Mouse (Mus musculus): ENCODE data around the gene Sept10.

The Sept10 gene

DNA sequence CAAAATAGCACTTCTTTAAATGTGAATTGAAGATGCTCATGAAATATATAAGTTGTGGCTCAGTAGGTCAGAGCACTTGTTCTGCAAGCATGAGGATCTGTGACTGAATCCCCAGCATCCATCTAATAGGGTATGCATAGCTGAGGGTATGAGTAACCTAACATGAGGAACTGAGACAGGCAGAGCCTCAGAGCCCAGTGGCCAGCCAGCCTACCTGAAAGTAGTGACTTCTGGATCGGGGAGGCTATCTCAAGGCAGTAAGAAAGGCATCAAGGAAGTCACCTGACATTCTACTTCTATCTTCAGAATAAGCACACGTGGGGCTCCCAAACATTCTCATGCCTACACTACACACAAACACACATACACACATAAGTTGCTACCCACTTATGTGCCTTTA lies 3.5 kb upstream of the Sept10 start:
- DNase-seq (ENCODE audit: low spot score in 2 of 2): no peak

DNA sequence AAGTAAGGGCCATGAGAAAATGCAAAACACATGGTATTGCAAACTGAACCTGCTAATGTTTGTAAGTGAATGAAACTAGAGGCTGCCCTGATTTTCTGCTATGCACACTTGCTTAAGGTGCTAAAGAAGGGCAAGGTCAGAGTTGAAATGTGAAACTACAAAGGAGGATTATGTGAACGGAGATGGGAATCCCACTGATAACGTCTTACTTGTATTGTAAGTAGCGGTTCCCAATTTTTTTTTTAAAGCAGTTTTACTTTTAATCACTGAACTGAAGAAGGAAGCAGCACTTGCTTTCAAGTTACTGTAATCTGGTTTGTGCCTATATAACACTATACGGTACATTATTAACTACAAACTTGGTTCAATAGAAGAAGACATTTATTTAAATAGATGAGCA lies 2.2 kb upstream of the Sept10 start:
- no peak for DNase-seq (ENCODE audit: low spot score in 2 of 2)

DNA sequence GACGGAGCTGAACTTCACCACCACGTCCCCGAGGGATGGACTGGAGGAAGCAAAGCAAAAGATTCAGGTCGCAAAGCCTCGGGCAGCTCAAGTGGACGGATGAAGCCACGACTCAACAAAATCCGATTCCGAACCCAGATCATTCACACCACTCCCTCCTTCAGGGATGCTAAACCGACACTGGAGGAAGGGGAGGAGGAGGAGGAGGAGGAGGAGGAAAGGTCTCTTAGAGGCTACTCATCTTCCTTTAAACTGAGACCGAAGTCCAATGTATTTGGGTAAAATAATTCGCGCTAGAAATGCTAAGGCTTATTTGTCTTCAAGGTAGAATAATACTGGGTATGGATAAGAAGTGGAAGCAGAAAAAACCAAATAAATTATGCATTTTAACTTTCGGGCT lies 1.7 kb upstream of the Sept10 start:
- no peak for DNase-seq (ENCODE audit: low spot score in 2 of 2)

DNA sequence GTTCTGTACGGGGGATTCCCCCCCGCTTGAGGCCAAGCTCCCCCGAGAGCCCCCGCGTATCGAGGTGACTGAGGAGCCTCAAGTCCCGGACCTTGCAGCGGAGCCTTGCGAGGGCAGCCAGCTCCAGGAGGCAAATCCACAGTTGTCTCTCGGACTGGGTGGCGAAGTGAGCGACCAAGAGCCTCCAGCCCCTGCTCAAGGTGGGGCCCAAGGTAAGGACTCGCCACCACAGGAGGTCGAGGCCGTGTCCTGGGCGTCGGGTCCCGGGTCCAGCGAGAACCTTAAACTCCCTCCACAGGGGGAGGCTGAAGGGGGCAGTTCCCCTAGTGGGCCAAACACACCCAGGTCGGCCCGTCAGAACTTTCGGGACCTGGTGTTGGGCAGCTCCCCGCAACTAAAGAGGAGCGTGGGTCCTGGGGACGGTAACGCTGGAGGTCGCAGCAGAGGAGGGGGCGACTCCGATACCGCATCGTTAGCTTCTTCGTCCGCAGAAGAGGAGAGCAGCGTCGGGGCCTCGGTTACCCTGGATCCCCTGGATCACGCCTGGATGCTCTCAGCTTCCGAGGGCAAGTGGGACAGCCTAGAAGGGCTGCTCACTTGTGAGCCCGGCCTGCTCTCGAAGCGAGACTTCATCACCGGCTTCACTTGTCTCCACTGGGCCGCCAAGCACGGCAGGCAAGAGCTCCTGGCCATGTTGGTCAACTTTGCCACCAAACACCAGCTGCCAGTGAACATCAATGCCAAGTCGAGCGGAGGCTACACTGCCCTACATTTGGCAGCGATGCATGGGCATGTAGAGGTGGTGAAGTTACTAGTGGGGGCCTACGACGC lies 839 bp upstream of the Sept10 start:
- peak; percentile 12 to 26 for DNase-seq (ENCODE audit: low spot score in 2 of 2)

DNA sequence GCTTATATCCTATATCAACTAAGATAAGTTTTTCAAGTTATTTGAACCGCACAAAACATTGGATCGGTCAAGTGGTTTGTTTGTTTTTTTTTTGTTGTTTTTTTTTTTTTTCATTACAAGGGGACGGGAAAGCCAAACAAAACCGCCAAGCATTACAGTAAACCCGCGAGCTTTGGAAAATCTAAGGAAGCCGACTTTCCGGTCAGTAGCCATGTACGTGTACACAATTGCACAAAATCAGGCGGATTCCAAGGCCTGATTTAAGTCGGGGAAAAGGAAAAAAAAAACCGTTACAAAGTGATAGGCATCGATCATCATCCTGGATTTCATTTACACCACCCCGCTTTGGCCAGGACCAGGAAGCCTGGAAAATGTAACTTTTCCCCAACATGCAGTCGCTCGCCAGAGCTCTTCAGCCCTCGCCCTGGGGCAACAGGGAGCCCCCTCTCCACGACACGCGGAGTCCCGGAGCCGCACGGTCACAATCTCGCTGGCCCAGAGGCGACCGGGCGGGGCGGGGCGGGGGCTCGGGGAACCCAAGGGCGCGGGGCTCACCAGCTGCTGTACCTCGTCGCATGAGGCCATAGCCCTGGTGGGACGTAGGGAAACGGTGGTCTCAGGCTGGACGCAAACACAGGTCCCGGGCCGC lies 699 bp downstream of the Sept10 start:
- no peak for DNase-seq (ENCODE audit: low spot score in 2 of 2)

DNA sequence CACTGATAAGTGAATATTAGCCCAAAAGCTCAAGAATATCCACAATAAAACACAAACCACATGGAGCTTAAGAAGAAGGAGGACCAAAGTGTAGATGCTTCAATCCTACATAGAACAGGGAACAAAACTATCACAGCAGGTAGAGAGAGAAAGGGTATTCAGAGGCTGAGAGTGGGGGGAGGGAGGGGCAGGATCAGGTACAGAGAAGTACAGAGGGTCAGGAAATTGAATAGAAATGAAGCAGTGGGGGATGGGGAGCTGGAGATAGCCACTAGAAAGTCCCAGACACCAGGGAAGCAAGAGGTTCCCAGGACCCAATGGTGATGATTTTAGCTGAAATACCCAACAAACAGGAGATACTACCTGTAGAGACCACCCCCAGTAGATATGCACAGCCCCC lies 21.6 kb downstream of the Sept10 start:
- DNase-seq (ENCODE audit: low spot score in 2 of 2): no peak

DNA sequence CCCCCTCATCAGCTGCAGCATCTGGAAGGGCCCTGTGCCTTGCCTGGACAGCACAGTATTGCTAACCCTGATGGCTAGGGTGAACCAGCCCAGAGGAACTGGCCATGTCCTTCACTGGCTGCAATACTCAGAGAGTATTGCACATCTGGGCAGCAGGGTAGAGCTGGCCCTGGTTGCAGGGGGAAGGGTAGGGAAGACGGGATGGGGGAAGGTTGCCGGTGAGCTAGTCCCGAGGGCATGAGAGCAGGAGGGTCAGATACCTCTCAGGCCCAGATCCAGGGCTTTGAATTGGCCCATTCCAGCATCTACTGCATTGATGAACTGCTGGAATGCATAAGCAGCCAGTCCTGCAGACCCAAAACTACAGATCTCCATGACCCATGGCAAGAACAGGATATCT lies 24.9 kb downstream of the Sept10 start:
- no peak for DNase-seq (ENCODE audit: low spot score in 2 of 2)

DNA sequence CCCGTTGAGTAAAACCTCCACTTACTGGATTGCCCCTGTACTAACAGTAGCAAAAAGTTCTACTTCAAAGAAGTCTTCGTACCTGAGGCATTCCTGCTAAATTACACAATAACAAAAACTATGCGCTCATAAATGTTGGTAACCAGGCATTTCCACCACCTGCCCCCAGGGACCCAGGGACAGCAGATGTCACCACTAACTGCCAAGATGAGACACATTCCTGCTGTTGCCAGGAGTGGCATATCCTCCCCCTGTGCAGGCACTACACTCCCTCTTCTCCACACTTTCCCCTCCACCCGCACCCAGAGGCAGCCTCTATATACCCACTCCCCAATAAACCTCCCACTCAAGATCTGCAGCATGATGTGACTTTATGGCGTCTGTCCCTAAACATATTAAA lies 26.8 kb downstream of the Sept10 start:
- DNase-seq (ENCODE audit: low spot score in 2 of 2): no peak

DNA sequence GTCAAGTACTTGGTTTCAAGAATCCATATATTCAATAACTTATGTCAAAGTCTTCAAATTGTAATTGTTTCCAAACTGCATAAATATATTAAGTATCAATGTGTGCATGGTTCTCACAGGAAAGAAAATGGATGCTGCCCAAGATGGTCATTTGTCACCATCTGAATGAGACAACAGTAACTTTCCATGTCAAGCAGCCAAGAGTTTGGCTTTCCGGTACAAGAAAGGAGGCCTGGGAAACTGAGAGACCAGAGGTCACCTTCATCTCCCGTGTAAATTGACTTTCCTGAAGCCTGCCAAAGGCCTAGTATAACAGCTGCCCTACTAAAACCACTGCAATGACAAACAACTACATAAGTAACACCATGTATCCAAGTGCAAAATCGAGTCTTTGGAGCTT lies 39.3 kb downstream of the Sept10 start:
- DNase-seq (ENCODE audit: low spot score in 2 of 2): no peak

DNA sequence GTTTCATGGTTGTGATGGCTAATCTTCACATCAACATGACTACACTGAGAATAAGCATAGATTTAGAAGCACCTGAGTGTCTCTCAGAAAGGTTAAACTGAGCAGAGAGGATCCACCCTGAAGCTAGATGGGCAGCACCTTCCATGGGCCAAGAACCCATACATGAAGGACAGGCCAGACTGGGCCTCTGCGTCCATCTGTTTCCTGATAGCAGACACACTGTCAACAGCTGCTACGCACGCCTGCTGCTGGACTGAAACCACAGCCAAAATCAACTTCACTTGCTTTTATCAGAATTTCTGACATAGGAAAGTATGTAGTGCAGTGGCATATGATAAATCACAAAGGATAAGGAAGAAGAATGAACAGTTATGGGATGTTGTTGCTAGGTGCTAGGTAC lies 42.0 kb downstream of the Sept10 start:
- DNase-seq (ENCODE audit: low spot score in 2 of 2): no peak

DNA sequence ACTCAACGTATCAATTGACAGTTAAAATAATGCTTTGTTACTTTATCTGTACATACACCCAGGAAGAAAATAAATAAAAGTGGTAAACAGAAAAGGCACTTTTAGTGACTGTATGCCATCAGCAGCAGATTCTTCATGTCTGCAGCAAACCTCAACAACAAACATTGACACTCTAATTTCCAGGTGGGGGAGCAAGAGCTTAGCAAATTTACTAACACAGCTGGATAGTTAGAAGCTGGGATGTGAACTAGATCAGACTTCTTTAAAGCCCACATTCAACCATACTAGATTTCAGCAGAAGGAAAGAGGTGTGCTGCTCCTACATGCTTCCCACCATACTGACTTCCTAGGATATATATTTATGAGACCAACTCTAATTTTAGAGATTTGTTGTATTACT lies 49.1 kb downstream of the Sept10 start:
- DNase-seq (ENCODE audit: low spot score in 2 of 2): no peak

DNA sequence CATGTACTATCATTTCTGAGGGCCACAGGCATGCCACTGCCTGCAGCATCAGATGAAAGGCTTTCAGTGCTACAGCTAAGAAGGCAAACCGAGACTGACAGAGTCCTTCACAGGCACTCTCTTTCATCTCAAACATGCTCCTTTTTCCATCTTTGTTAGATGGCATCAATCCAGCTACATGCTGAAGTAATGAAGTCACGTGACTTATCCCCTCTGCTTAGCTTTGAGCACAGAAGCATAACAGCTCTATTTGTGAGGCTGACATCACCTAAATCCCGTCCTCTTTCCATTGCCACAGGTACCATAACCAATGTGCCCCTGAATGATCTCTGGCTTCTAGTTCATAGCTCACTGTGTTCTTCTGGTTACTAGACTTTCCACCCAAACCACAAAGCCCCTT lies 50.6 kb downstream of the Sept10 start:
- DNase-seq (ENCODE audit: low spot score in 2 of 2): no peak

DNA sequence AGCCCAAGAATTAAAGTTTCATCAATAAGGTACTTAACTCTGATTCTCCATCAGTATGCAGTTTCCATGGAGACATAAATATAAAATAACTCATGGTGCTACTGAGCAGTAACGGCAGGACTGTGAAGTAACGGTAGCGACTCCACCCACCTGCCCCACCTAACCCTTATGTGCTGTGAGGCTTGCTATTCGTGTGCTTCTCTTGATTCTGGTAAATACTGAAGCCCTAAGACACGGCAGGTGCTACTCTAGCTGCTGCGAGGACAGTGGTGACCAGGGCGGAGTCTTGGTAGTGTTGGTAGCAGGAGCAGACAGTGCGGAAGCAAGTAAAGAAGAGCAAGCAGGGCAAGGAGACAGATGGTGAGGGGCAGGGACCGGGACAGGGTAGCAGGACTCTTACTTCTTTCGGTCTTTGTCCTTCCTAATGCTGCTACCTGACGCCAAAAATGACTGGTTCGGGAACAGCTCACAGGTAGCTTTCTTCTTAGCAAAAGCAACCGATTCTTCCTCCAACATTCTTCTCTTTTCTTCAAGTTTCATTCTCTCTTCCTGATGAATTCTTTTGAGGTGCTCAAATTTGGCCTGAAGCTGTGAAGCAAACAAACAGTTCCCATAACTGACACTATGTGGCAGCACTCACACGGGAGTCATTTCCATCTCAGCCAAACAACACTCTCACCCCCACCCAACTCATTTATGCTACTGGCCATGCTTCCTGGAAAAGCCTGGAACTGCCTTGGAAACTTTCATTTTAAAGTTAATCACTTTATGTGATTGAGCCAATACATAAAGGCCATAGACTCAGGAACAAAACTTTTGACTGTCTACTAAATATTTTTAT lies 55.3 kb downstream of the Sept10 start:
- peak in 1 of 2 experiments; percentile 41 for DNase-seq (ENCODE audit: low spot score in 2 of 2)

DNA sequence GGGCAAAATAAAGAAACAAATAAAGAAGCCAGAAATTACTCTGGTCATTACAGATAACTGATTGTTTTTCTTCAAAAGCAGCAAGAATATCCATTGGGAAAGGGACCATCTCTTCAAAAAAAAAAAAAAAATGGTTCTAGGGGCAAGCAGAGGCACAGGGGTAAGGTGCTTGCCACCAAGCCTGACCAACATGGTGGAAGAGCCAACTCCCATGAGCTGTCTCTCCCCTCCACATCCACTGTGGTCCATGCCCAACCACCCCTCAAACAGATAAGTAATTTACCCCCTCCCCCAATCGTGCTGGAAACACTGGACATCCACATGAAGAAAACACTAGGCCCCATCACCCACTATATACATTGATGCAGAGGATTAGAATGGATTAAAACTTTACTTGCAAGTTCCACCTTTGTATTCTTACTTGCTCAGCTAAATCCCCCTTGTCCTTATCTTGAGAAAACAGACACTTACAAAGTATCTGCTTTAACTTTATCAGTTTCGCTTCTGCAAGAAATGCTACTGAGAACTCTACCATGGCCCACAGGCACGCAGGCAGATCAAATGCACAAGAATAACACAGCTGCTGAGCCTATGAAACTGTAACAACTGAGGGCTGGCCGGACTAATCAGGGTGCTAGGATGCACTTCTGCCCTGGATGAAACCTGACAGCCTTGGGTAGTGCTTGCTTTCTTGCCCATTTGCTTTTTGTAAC lies 59.3 kb downstream of the Sept10 start:
- DNase-seq (ENCODE audit: low spot score in 2 of 2): no peak

DNA sequence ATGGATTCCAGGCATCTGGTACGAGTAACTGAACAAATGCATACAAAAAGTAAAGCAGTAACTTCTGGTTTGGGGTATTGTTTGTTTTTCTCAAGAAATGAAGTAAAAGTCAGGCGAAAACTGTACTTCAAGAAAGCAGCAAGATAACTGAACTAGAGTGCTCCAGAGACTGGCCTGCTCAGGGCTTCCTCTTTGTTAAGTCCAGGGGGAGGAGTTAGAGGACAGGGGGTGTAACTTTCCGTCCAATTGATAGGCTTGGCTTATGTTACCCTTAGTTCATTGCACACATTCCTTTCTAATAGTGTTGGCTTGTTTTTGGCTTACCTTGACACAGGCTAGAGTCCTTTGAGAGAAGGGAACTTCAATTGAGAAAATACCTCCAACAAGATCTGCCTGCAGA lies 63.0 kb downstream of the Sept10 start:
- no peak for DNase-seq (ENCODE audit: low spot score in 2 of 2)

DNA sequence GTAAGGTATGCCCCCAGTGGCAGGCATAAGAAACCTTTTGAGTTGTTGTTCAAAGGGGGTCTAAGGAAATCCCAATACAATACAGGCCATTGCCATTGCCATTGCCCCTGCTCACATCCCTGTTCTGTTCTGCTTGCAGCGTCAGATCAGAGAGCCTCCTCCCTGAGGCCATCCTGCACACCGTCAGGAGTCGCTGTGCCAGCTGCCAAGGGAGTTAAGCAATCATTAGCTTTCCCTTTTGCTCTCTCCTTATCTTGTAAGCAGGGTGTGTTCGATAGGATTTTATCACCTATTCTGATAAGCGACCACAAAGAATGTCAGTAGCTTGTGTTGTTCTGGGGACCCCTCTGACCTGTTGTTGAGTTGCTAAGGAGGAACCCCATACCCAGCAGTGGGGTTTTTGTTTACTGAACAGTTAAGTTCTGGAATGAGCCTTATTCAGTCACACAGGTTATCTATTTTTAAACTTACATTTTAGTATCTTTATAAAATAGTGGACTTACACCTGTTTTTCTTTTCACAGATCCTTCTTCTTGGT lies 69.0 kb downstream of the Sept10 start:
- DNase-seq (ENCODE audit: low spot score in 2 of 2): peak in 1 of 2 experiments; percentile 2

DNA sequence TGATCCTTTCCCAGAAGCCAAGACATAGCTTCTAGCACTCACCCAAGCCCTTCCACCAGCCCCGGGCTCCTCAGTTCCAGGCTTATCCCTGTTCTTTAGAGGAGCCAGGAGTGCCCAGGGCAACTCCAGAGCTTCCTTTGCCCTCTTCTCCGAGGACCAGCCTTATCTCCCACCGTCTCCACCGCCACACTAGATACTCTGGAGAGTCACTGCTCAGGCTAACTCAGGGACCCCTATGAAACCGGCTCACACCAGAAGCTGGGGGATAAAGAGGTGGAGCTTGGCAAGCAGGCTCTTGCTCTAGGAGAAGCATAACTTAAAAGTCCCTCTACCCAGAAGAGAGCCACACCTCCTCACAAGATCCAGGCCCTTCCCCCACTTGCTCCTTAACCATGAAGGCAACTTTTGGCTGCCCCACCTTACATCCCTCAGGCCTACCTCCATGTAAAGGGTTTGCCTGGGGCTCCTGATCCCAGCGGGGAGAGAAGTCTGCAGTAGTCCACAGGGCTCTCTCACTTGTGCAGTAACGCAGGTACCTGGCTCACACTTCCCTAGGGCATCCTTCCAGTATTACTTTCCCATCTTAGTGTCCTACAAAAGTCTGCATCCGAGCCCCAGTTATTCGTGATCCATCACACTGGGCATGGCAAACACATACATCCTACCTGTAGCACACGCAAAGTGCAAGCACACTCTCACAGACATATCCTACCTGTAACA lies 70.5 kb downstream of the Sept10 start:
- peak in 1 of 2 experiments; percentile 3 for DNase-seq (ENCODE audit: low spot score in 2 of 2)

DNA sequence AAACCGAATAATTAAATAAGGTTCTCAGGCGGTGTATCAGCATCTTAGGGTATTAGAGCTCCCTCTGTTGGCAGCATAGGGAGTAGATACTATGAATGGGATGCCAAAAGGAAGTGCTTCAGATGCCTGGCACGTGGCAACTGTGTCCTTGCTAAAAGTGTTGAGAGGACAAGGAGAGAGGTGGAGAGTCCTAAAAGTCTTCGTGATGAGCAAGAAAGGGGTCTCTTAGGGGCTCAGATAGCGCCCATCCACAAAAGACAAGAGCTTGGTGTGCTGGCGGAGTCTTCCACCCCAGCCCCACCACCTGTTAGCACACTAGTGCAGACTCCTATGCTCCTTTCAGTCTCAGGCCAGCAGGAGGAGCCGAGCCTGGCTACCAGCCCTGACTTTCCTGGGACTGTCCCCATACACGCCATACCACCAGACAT lies 71.7 kb downstream of the Sept10 start:
- DNase-seq (ENCODE audit: low spot score in 2 of 2): peak in 1 of 2 experiments; percentile 19

DNA sequence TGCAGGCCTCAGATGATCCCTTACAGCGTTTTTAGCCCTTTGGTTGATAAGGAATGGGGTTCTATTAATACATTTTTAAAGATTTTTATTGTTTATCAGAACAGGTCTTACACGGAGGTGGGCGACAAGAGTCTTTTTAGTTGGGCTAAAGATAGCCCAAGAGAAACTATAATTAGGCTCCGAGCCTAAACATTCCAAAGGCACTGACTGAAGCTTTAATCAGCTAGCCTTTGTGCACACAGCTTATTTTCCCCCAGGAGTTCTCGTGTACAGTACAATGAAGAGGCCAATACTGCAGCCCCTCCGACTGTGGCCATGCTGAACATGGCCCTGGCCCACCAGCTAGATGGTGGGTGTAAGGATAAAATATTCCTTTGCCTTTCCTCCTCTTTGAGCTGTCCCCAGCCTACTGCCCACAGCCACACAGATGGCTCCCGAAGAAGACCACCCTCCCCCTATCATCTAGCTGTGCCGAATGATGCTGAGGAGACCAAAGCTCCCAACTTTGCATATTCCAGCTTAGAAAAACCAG lies 88.1 kb downstream of the Sept10 start:
- no peak for DNase-seq (ENCODE audit: low spot score in 2 of 2)

DNA sequence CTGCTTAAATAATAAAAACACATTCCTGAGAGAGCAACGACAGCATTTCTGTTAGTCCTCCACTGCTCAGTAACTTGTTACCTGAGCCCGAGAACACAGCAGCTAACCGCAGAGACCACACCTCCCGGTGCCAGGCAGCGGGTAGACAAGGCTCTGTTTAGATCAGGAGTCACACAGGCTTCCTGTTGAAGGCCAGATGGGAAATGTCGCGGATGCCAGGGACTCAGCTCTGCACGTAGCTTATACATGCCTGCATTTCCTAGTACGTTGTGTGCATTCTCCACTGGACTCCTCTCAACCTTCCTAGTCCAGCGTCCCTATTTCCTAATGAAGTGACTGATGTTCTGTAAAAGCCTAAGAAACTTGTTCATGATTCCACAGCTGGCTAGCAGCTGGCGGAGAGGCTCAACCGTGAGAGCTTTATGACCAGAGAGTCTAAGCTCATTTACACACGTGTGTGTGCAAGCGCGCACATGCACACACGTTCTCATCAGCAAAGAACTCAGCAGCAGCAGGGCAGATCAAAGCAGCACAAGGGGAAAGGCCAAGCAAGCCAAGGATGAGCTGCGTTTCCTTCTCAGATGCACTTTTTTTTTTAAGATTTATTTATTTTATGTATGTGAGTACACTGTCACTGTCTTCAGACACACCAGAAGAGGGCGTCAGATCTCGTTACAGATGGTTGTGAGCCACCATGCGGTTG lies 89.6 kb downstream of the Sept10 start:
- DNase-seq (ENCODE audit: low spot score in 2 of 2): no peak
